Mouse (Mus musculus) hindlimb bud, embryonic 11.5 days (tissue): Measurements from ENCODE around the gene Enpp5.
A peak's percentile ranks its signal among the peaks of the same experiment; 100 is the strongest.

Experiments used
- DNase-seq: peaks from one replicate; pipeline ENCODE4 v3.0.0-alpha.2; 2012; ENCODE audit warnings: low read depth, low spot score; ENCODE audit errors: extremely low spot score

Gene Enpp5

GRCm38 (mm10) chr17:44078631-44079350 lies at the start of gene Enpp5:
TSS of gene Enpp5 (plus strand) at chr17:44078813.
- no peak for DNase-seq

GRCm38 (mm10) chr17:44029616-44030015 lies 49.0 kb upstream of the Enpp5 start:
- DNase-seq, result no peak

DNA sequence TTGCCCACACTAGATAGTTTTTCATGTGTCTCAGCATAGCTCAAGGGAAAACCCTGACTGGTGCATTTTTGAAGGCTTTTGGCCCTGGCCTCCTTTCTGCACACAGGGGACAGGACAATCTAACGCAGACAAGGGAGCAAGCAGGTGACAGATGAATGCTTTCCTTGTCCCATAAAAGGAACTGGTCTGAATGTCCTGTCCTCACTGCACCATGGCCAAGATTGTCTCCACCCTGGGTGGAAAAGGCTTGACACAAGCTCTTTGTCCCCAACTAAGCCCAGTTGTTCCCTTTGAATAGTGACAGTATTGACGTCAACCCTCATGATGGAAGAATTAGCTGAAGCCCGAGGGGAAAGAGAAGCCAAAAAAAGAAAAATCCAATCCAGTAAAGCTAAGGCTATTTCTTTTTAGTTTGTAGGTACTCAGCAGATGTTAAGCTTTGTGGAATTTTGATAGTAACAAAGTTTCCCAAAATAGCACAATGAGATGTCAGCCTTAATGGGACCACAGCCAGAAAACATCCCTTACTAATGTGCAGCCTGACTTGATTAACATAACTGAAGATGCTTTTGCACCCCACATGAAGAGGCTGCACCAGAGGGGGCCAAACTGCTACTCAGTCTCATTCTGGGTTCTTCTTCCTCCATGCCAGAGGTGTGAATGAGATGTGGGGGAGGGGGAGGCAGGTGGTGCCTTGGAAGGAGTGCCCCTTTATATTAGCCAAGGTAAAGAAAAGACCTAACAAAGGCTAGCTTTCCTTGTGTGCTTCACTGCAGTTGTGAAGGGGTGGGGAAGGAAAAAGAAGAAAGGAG lies 47.6 kb upstream of the Enpp5 start:
- no peak for DNase-seq

DNA sequence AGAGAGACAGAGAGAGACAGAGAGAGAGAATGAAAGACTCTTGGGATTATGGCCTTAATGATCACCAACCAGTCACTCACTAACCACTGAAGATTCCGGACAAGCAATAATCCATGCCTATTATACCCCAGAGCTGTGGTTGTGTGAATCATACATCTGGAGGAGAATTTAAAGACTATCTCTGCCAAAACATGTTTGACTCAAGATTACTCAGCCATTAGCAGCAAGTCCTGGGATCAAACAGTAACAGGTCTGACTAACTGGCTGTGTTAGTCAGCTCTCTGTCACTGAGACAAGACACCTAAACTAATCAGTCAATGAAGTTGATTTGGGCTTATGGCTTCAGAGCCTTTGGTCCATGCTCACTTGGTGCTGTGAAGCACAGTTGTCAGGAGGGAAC lies 43.6 kb upstream of the Enpp5 start:
- no peak for DNase-seq

- DNase-seq, result peak; percentile 2
Measured at GRCm38 (mm10) chr17:44038656-44039055, 40.0 kb upstream of the Enpp5 start.

DNA sequence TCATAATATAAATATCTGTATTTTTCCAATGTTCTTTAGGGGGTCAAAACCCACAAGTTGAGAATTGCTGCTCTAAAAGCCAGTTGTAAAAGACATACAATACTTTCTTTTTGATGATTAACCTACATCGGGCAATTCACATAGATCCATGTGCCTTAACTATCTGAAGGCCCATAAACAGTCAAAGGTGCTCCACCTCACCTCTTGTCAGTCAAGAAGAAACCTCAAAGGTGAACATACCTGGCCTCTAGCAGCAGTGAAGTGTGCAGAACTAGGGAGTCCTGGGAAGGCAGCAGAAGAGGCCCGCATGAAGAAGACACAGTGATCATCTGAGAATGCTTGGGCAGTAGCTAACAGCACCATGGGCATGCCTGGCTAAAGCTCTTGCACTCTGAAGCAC lies 38.2 kb upstream of the Enpp5 start:
- DNase-seq, result no peak

- DNase-seq, result no peak
Measured at GRCm38 (mm10) chr17:44042301-44042700, 36.3 kb upstream of the Enpp5 start.

DNA sequence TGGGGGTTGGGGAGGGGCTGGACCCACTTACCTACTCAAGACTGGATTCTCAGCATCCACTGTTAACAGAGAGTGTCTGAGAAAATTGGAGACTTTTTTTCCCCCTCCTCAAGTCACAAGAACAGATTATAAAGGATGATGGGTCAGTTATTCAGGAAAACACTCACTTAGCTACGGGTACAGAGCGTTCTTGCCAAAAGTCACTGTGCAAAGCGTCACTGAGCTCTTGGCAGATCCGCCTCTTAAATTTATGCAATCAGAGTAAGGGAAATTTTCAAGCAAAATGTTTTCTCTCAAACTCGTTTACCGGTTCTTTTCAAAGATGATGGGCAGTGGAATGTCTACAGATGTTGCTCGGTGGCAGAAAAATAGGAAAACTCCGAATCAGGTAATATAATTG lies 35.8 kb upstream of the Enpp5 start:
- no peak for DNase-seq

DNA sequence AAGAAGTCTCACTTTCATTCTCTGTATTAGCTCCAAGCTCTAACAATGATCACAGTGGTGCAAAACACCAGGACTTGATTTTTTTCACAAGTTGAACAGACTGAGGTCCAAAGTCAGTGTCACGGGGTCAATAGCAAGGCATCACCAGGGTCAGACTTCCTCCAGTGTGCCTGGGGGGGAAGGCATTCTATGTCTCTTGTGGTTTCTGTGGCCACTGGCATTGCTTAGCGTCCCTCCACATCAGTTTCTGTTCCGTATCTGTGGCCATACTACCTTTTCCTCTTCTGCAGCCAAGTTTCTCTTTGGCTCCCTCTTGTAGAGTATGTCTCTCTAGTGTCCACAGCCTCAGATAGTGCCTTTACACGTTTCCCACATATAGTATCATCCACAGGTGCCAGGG lies 25.2 kb upstream of the Enpp5 start:
- no peak for DNase-seq

- DNase-seq, result no peak
Measured at GRCm38 (mm10) chr17:44057123-44057522, 21.5 kb upstream of the Enpp5 start.

GRCm38 (mm10) chr17:44058145-44058544 lies 20.5 kb upstream of the Enpp5 start:
- DNase-seq, result no peak

DNA sequence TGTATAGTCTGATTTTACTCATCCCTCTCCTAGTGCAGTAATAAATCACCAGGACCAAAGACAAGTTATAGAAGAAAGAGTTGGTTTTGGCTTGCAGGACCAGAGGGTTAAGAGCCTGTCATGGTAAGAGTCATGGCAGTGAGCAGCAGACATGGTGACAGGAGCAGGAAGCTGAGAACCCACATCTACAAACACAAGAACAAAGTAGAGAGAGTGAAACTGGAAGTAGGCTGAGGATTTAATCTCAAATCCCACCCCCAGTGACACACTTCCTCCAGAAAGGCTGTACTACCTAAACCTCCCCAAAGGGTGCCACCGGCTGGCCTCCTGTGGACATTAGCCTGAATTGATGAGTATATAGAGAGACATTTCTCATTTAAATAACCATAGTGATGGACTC lies 17.8 kb upstream of the Enpp5 start:
- no peak for DNase-seq

DNA sequence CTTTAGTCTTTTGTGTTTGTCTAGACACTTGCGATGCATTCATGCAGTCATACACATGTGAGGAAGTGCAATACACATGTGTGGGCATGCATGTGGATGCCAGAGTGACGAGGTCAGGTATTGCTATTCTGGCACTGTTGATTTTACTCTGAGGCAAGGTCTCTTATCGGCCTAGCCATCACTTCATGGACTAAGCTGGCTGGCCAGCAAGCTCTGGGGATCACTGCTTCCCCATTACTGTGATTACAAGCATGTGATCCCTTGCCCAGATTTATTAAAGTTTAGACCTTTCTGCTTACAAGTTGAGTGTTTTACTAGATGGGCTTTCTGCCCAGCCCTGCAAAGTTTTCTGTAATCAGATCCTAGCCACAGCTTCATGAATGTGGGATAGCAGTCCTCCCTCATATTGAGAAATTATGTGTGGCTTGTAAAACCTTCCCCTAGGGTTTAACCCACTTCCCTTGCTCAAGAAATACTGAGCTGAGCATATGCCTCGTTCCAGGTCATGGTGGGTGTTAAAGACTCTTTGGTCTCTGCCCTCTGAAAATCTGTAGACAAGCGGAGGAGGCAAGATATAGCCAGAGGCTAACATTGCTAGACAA lies 17.2 kb upstream of the Enpp5 start:
- no peak for DNase-seq

GRCm38 (mm10) chr17:44068876-44069275 lies 9.7 kb upstream of the Enpp5 start:
- no peak for DNase-seq

DNA sequence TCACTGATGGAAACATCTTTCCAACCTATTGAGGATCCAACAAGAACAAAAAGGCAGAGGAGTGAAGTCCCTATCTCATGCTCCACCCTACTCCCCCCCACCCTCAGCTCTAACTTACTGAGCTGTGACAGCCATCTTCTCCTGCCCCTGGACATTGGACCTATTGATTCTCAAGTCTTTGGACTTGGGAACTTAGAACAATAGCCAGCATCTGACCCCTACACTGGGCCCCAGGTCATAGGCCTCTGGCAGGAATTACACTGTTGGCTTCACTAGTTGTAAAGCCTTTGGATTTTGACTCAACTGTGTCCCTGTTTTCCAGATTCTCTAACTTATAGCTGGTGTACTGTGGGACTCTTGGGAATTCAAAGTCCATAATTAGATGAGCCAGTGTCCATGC lies 6.9 kb upstream of the Enpp5 start:
- no peak for DNase-seq

GRCm38 (mm10) chr17:44075601-44076000 lies 3.0 kb upstream of the Enpp5 start:
- no peak for DNase-seq

DNA sequence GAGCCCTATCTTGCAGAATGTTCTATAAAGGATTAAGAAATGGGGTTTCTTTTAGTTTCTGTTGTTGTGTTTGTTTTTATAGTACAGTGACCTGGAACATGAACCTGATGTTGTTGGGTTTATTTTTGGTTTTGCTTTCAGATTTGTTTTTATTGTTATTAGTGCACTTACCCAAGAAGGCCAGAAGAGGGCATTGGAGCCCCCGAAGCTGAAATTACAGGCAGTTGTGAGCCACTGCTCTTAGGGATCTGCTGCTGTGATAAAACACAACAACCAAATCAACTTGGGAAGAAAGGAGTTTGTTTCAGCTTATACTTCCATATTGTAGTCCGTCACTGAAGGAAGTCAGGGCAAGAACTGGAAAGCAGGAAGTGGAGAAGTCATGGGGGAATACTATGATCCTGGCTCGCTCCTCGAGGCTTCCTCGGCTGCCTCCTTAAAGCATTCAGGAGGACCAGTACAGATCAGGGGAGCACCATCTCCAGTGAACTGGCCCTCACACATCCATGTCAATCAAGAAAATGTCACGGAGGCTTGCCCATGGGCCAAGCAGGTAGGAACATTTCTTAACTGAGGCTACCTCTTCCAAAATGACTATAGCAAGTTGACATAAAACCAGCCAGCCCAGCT lies 2.4 kb upstream of the Enpp5 start:
- no peak for DNase-seq

DNA sequence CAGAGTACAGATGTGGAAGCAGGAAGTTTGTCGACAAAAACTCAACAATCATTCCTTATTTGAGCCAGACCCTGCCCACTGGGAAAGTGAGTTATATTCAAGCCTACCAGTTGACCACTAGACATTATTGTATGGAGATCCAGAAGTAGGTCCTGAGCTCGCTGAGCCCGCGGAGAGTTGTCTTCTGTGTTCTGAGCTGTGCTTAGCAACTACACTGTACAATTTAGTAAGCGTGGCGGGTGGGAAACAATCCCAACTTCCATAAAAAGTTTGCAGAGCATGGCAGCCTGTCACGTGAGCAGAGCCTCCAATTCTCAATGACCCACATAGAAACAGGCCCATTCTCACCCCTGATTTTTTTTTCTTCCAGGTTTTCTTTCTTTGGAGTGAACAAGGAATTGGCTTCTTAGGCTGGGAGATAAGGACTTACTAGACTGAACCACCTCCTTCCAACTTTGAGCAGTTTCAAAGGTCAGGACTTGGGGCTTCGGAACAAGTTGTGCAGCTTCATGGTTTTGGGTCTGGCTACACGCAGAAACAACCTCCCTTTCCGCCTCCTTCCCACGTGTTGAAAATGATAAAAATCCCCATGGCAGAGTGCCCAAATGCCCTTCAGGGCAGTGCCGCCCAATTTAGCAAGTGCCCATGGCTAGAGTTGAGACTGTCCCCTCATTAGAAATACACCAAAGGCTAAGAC lies 1.3 kb upstream of the Enpp5 start:
- no peak for DNase-seq

- DNase-seq, result no peak
Measured at GRCm38 (mm10) chr17:44077843-44078160, 811 bp upstream of the Enpp5 start.

DNA sequence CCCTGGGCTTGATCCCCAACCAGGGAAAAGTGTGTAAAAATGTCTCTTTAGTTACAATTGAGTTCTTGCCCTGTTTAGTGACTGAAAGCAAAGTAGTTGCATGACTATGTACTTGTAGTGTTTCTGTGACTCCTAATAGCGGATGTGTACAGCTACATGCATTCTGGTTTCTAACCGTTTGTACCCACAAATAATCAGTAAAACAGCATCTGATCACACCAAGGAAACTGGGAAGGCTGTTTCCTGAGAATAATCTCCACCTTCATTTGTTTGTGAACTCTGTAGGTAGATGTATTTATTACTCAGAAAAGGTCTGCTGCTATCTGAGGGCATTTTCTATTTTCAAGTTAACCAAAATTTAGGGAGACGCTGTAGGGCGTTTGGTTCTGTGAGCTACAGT lies 4.5 kb downstream of the Enpp5 start:
- DNase-seq, result no peak

- no peak for DNase-seq
Measured at GRCm38 (mm10) chr17:44088226-44088625, 9.6 kb downstream of the Enpp5 start.
